Mouse (Mus musculus) MEL (cell line): ENCODE results near the gene Ipcef1. TPM values are rescaled to one million over a fixed set of nuclear protein-coding genes. Genes with fewer than 3 reads are reported as not detected.

Source experiments
- DNase-seq: peaks from one replicate; pipeline ENCODE4 v3.0.0; 2011; ENCODE audit warnings: low read depth, low spot score
- H3K27ac ChIP-seq: 2 replicates; pipeline ENCODE4 v1.5.1; 2012; ENCODE audit warnings: low read depth, mild to moderate bottlenecking, control low read depth, low read length, moderate library complexity; ENCODE audit not compliant: control insufficient read depth
- H3K27me3 ChIP-seq, 2 experiments: fragments of 150-350 bp in 1 of 2; sonication (generic) in 1 of 2; 2 replicates each; pipeline ENCODE4 v1.6.1; 2012; ENCODE audit warnings: low read length in 2 of 2, mild to moderate bottlenecking in 2 of 2, improper control_type of control experiment in 1 of 2, moderate library complexity in 1 of 2; ENCODE audit not compliant: insufficient read depth in 2 of 2, control insufficient read depth in 1 of 2
- H3K36me3 ChIP-seq, 2 experiments: 2 replicates each; pipeline ENCODE4 v1.6.1; 2012 to 2014; ENCODE audit warnings: low read length in 2 of 2, improper control_type of control experiment in 1 of 2, inconsistent platforms in 1 of 2, mild to moderate bottlenecking in 1 of 2; ENCODE audit not compliant: insufficient read depth in 2 of 2, control insufficient read depth in 1 of 2
- H3K4me1 ChIP-seq, 2 experiments: fragments of 150-350 bp in 1 of 2; sonication (generic) in 1 of 2; 2 replicates each; pipeline ENCODE4 v1.6.1; 2012; ENCODE audit warnings: low read length in 2 of 2, improper control_type of control experiment in 1 of 2, mild to moderate bottlenecking in 1 of 2; ENCODE audit not compliant: insufficient read depth in 2 of 2, control insufficient read depth in 1 of 2
- H3K4me3 ChIP-seq, 2 experiments: fragments of 150-350 bp in 1 of 2; sonication (generic) in 1 of 2; 2 replicates each; pipeline ENCODE4 v1.5.1; 2012; ENCODE audit warnings: low read depth in 2 of 2, low read length in 2 of 2, mild to moderate bottlenecking in 2 of 2, moderate library complexity in 2 of 2, control low read depth in 1 of 2, improper control_type of control experiment in 1 of 2; ENCODE audit not compliant: control insufficient read depth in 1 of 2, insufficient read depth in 1 of 2
- H3K79me2 ChIP-seq: 2 replicates; pipeline ENCODE4 v1.6.1; 2012; ENCODE audit warnings: mild to moderate bottlenecking, low read length, moderate library complexity; ENCODE audit not compliant: control insufficient read depth, poor library complexity, insufficient read depth
- H3K9ac ChIP-seq: 2 replicates; pipeline ENCODE4 v1.6.1; 2012; ENCODE audit warnings: low read depth, mild to moderate bottlenecking, control low read depth, low read length, moderate library complexity; ENCODE audit not compliant: control insufficient read depth, poor library complexity, severe bottlenecking
- H3K9me3 ChIP-seq: fragments of 150-350 bp; sonication (generic); replicated peaks from 2 replicates; pipeline ENCODE4 v1.6.1; 2012; ENCODE audit warnings: mild to moderate bottlenecking, low read length, improper control_type of control experiment, moderate library complexity; ENCODE audit not compliant: insufficient read depth
- BHLHE40 ChIP-seq: IDR thresholded peaks from 2 replicates; pipeline ENCODE4 v1.6.1; 2012; ENCODE audit warnings: low read depth, mild to moderate bottlenecking, inconsistent platforms, low read length, improper control_type of control experiment, borderline replicate concordance
- CHD1 ChIP-seq: IDR thresholded peaks from 2 replicates; pipeline ENCODE4 v1.6.1; 2012; ENCODE audit warnings: low read depth, mild to moderate bottlenecking, inconsistent platforms, low read length, improper control_type of control experiment
- ETS1 ChIP-seq: IDR thresholded peaks from 2 replicates; pipeline ENCODE4 v1.6.1; 2012; ENCODE audit warnings: low read depth, mild to moderate bottlenecking, inconsistent platforms, low read length, improper control_type of control experiment, moderate library complexity
- GATA1 ChIP-seq: IDR thresholded peaks from 2 replicates; pipeline ENCODE4 v1.6.1; 2011; ENCODE audit warnings: low read depth, low read length, improper control_type of control experiment
- MAFK ChIP-seq: IDR thresholded peaks from 2 replicates; pipeline ENCODE4 v1.6.1; 2011; ENCODE audit warnings: low read depth, mild to moderate bottlenecking, low read length, improper control_type of control experiment, borderline replicate concordance
- MAZ ChIP-seq: IDR thresholded peaks from 2 replicates; pipeline ENCODE4 v1.6.1; 2012; ENCODE audit warnings: low read depth, mild to moderate bottlenecking, inconsistent platforms, low read length, improper control_type of control experiment
- POLR2A ChIP-seq, 2 experiments: IDR thresholded peaks; 2 replicates each; pipeline ENCODE4 v1.6.1; 2011 to 2012; ENCODE audit warnings: low read length in 2 of 2, mild to moderate bottlenecking in 2 of 2, control low read depth in 1 of 2, improper control_type of control experiment in 1 of 2, low read depth in 1 of 2, moderate library complexity in 1 of 2; ENCODE audit not compliant: control insufficient read depth in 1 of 2, insufficient read depth in 1 of 2, poor library complexity in 1 of 2
- POLR2AphosphoS2 ChIP-seq: IDR thresholded peaks from 2 replicates; pipeline ENCODE4 v1.6.1; 2011; ENCODE audit warnings: low read length, improper control_type of control experiment
- RAD21 ChIP-seq: IDR thresholded peaks from 2 replicates; pipeline ENCODE4 v1.6.1; 2011; ENCODE audit warnings: mild to moderate bottlenecking, low read depth, low read length, improper control_type of control experiment
- SMC3 ChIP-seq: IDR thresholded peaks from 2 replicates; pipeline ENCODE4 v1.6.1; 2011; ENCODE audit warnings: low read depth, low read length, improper control_type of control experiment
- TAL1 ChIP-seq: IDR thresholded peaks from 2 replicates; pipeline ENCODE4 v1.6.1; 2012; ENCODE audit warnings: mild to moderate bottlenecking, inconsistent platforms, low read length, moderate library complexity, mixed read lengths
- TBP ChIP-seq: IDR thresholded peaks from 2 replicates; pipeline ENCODE4 v1.8.0; 2011; ENCODE audit warnings: low read depth, low read length, improper control_type of control experiment
- USF1 ChIP-seq: IDR thresholded peaks from 2 replicates; pipeline ENCODE4 v1.6.1; 2014; ENCODE audit warnings: low read depth, mild to moderate bottlenecking, inconsistent platforms, low read length, improper control_type of control experiment, moderate library complexity
- USF2 ChIP-seq, 2 experiments: IDR thresholded peaks; 2 replicates each; pipeline ENCODE4 v1.6.1; 2011 to 2012; ENCODE audit warnings: improper control_type of control experiment in 2 of 2, low read length in 2 of 2, borderline replicate concordance in 1 of 2, inconsistent platforms in 1 of 2, low read depth in 1 of 2, mild to moderate bottlenecking in 1 of 2; ENCODE audit not compliant: insufficient read depth in 1 of 2
- polyA plus RNA-seq, 2 experiments: library from polyadenylated mRNA; stranded (reverse) in 1 of 2; unstranded in 1 of 2; fragments of >175 nt in 1 of 2; fragments of >200 nt in 1 of 2; gene quantifications; 2 replicates each; pipeline versions ENCODE4 v1.2.1 to v1.2.4; 2012; ENCODE audit warnings: low replicate concordance in 2 of 2, low read depth in 1 of 2; ENCODE audit not compliant: insufficient read length in 2 of 2, insufficient read depth in 1 of 2, missing spikeins in 1 of 2
- total RNA-seq: library from RNA; depleted of rRNA; stranded (reverse); fragments of 300-350 nt; gene quantifications from 2 replicates; pipeline ENCODE4 v1.2.3, GENCODE M21; 2012; rRNA removed

Gene Ipcef1
- total RNA-seq (not detected in 2 replicates), polyA plus RNA-seq (not detected)

DNA sequence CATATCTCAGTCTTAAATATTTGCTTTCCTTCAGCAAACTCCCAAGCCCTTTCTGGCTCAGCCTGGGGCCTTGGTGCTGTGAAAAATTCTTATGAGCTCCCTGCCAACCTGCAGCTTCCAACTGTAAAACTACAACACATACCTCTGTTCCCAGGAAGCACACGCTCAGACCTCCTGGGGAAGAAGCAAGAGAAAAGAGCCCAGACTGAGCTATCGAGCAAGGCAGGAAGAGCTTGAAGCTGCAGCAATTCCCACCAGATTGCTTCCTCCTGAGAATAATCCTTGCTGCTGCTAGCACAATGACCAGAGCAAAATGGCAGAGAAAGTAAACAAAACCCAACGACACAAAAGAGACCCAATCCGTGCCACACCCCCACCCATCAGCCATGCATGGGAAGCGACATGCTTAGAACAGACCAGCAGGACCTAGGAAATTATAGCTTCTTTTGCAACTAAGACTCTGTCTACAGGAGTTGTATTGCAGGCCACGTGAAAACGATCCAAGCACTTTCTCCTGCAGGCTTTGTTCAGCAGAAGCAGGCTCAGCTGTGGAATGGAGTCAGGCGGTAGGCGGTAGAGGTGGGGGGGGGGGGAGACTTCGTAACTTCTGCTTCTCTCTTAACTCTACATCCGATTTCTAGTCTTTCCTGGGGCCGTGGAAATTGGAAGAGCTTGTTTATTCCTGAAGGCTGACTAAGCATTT lies at the start of gene Ipcef1:
TSS of gene Ipcef1 (minus strand) at position 164 of the 703 bp plus-strand sequence.
- Histone ChIP-seq H3K36me3 (no peaks in the 10 kb centered on the region), H3K79me2 (no peaks in the 10 kb centered on the region), H3K4me3 (no peak within 1 kb of the TSS), H3K27me3 (no peaks in the 10 kb centered on the region), H3K4me1 (no peaks in the 10 kb centered on the region), H3K9ac (no peak within 1 kb of the TSS), H3K9me3 (no peaks in the 10 kb centered on the region), H3K27ac (no peak within 1 kb of the TSS)
- no peak for DNase-seq
- no peak for TF ChIP-seq BHLHE40
- TF ChIP-seq MAZ: no peak
- TF ChIP-seq USF2 (IDR thresholded peaks at IDR 0.05; ENCODE audit: borderline replicate concordance in 1 of 2, insufficient read depth in 1 of 2, low read depth in 1 of 2, low read length in 2 of 2): no peak
- no peak for TF ChIP-seq USF1
- TF ChIP-seq POLR2AphosphoS2: no peak
- TF ChIP-seq POLR2A (IDR thresholded peaks at IDR 0.05; ENCODE audit: control insufficient read depth in 1 of 2, insufficient read depth in 1 of 2, low read depth in 1 of 2, low read length in 2 of 2, poor library complexity in 1 of 2): no peak

DNA sequence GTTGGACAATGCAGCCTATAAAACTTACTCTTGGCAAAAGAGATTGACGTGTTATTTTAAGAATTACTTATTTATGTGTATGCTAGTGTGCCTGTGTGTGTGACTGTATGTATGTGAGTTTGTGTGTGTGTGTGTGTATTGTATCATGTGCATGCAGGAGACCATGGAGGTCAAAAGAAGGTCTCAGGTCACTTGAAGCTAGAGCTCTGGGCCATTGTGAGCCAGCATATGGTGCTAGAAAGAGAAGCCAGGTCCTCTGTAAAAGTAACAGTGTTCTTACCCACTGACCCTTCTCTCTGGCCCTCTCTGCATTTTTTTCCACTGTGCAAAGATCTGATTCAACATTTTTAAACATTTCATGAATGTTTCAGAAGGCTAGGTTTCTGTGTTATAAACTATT lies 25.7 kb upstream of the Ipcef1 start:
- Histone ChIP-seq H3K9me3 (no peaks in the 10 kb centered on the region), H3K9ac (no peak overlapping the region), H3K79me2 (no peaks in the 10 kb centered on the region), H3K27ac (no peak overlapping the region), H3K4me1 (no peaks in the 10 kb centered on the region), H3K4me3 (no peak overlapping the region), H3K27me3 (no peaks in the 10 kb centered on the region), H3K36me3 (no peaks in the 10 kb centered on the region)
- DNase-seq: no peak
- no peak for TF ChIP-seq CHD1
- TF ChIP-seq, all 39 proteins: peak for 0

- Histone ChIP-seq H3K4me1 (no peaks in the 10 kb centered on the region), H3K4me3 (no peak overlapping the region), H3K9ac (no peak overlapping the region)
- TF ChIP-seq MAZ (no peak), USF2 (IDR thresholded peaks at IDR 0.05; ENCODE audit: borderline replicate concordance in 1 of 2, insufficient read depth in 1 of 2, low read depth in 1 of 2, low read length in 2 of 2) (no peak), MAFK (no peak), TBP (no peak), SMC3 (no peak), GATA1 (no peak), ETS1 (no peak), TAL1 (no peak), RAD21 (no peak)
- TF ChIP-seq, all 39 proteins: peak for 0
- Histone ChIP-seq H3K79me2 (no peaks in the 10 kb centered on the region), H3K36me3 (no peaks in the 10 kb centered on the region), H3K9me3 (no peaks in the 10 kb centered on the region), H3K27ac (no peak overlapping the region), H3K27me3 (no peaks in the 10 kb centered on the region)
- no peak for DNase-seq
These were observed 25.1 kb upstream of the Ipcef1 start for GRCm38 (mm10) chr10:7077389-7077808.
